Mouse (Mus musculus) liver, postnatal 0 days (tissue): Measurements from ENCODE around the gene Sypl2. TPM values are rescaled to one million over a fixed set of nuclear protein-coding genes. Genes with fewer than 3 reads are reported as not detected.

ENCODE experiments used
- ATAC-seq: fragments of 200-750 bp; cut with Nextera tagmentation; 2 replicates; pipeline ENCODE4 v1.8.0; 2017; ENCODE audit warnings: mild to moderate bottlenecking, moderate library complexity
- DNase-seq: peaks from one replicate; pipeline ENCODE4 v3.0.0-alpha.2; 2016
- H3K27ac ChIP-seq: fragments of 300-500 bp; sonication (generic); 2 replicates; pipeline ENCODE4 v1.5.1; 2014; ENCODE audit warnings: antibody characterized with exemption, moderate library complexity, mild to moderate bottlenecking, low read depth
- H3K27me3 ChIP-seq: fragments of 300-500 bp; sonication (generic); 2 replicates; pipeline ENCODE4 v1.6.1; 2014; ENCODE audit warnings: low read length, control low read depth, mixed read lengths; ENCODE audit not compliant: insufficient read depth
- H3K36me3 ChIP-seq: fragments of 300-500 bp; sonication (generic); replicated peaks from 2 replicates; pipeline ENCODE4 v1.6.1; 2014; ENCODE audit warnings: mild to moderate bottlenecking, control low read depth, low read length, moderate library complexity, mixed read lengths; ENCODE audit not compliant: insufficient read depth
- H3K4me1 ChIP-seq: fragments of 300-500 bp; sonication (generic); 2 replicates; pipeline ENCODE4 v1.6.1; 2014; ENCODE audit warnings: antibody characterized with exemption, mild to moderate bottlenecking, control low read depth; ENCODE audit not compliant: insufficient read depth
- H3K4me2 ChIP-seq: fragments of 300-500 bp; sonication (generic); 2 replicates; pipeline ENCODE4 v1.6.1; 2014; ENCODE audit warnings: low read depth, mild to moderate bottlenecking, low read length, moderate library complexity, mixed read lengths
- H3K4me3 ChIP-seq: fragments of 300-500 bp; sonication (generic); 2 replicates; pipeline ENCODE4 v1.5.1; 2014; ENCODE audit warnings: low read depth, low read length
- H3K9ac ChIP-seq: fragments of 300-500 bp; sonication (generic); replicated peaks from 2 replicates; pipeline ENCODE4 v1.6.1; 2014; ENCODE audit warnings: mild to moderate bottlenecking, moderate library complexity
- H3K9me3 ChIP-seq: fragments of 300-500 bp; sonication (generic); 2 replicates; pipeline ENCODE4 v1.6.1; 2016; ENCODE audit warnings: mild to moderate bottlenecking, control low read depth, low read length, mixed read lengths
- CTCF ChIP-seq: sonication (generic); IDR thresholded peaks from 2 replicates; pipeline ENCODE4 v1.5.1; 2016; ENCODE audit warnings: antibody characterized with exemption, low read depth
- EP300 ChIP-seq: IDR thresholded peaks from 2 replicates; pipeline ENCODE4 v1.6.1; 2016; ENCODE audit warnings: antibody characterized with exemption, low read depth, mild to moderate bottlenecking
- WGBS: fragments of 180-500 bp; shearing (Covaris S2); extraction: QIAGEN DNeasy Blood & Tissue Kit; methylation state at CpG from one replicate; pipeline ENCODE4 v1.1.7; 2014; ENCODE audit not compliant: insufficient replicate concordance; 5-methylcytosine and 5-hydroxymethylcytosine counted together
- polyA plus RNA-seq: library from polyadenylated mRNA; unstranded; fragments of >200 nt; fragmentation: Nextera tagmentation; extraction: Ambion mirVana; gene quantifications from 2 replicates; pipeline ENCODE4 v1.2.1, GENCODE M21; 2015

The Sypl2 gene
- polyA plus RNA-seq, 1 experiment from 2014 or later: 0.05 TPM

GRCm38 (mm10) chr3:108169199-108169598 is 57.2 kb downstream of the Sypl2 start:
- peak; percentile 58 for DNase-seq
- Histone ChIP-seq H3K4me1 (0 out of 2 replicates have a peak, but pooled peaks cover 2% of the 10 kb centered on the region), H3K27ac (peak overlapping the region; percentile 39), H3K4me2 (no peak overlapping the region), H3K36me3 (no peaks in the 10 kb centered on the region), H3K4me3 (no peak overlapping the region), H3K9me3 (no peaks in the 10 kb centered on the region), H3K9ac (no peak overlapping the region), H3K27me3 (no peaks in the 10 kb centered on the region; the same call in 1 of the 2 replicates)
- no peak for TF ChIP-seq CTCF
- no peak for TF ChIP-seq EP300
- peak; percentile 40; the same call in 1 of the 2 replicates for ATAC-seq
- 45% methylated on average over 3 of the region's 3 CpGs for WGBS

- no peak overlapping the region for H3K4me2 ChIP-seq
- DNase-seq (no peak), ATAC-seq (no peak)
- peak overlapping the region; percentile 49; the same call in 1 of the 2 replicates for H3K27ac ChIP-seq
- no peaks in the 10 kb centered on the region for H3K9me3 ChIP-seq
- 0 out of 2 replicates have a peak, but pooled peaks cover 2% of the 10 kb centered on the region for H3K4me1 ChIP-seq
- no peaks in the 10 kb centered on the region; the same call in 1 of the 2 replicates for H3K27me3 ChIP-seq
- WGBS: 57% methylated on average over 14 of the region's 14 CpGs
- TF ChIP-seq EP300 (no peak), CTCF (no peak)
- H3K4me3 ChIP-seq: no peak overlapping the region
- H3K9ac ChIP-seq: no peak overlapping the region
- no peaks in the 10 kb centered on the region for H3K36me3 ChIP-seq
Measured at GRCm38 (mm10) chr3:108167499-108167898, 58.9 kb downstream of the Sypl2 start.

- DNase-seq (peak; percentile 61), ATAC-seq (peak; percentile 61)
- H3K4me1 ChIP-seq: 0 out of 2 replicates have a peak, but pooled peaks cover 2% of the 10 kb centered on the region
- peak overlapping the region; percentile 49; the same call in 1 of the 2 replicates for H3K27ac ChIP-seq
- H3K4me3 ChIP-seq: no peak overlapping the region
- no peaks in the 10 kb centered on the region; the same call in 1 of the 2 replicates for H3K27me3 ChIP-seq
- H3K9me3 ChIP-seq: no peaks in the 10 kb centered on the region
- 31% methylated on average over 11 of the region's 11 CpGs for WGBS
- TF ChIP-seq EP300: no peak
- peak; percentile 53 for TF ChIP-seq CTCF
- no peak overlapping the region for H3K9ac ChIP-seq
- H3K4me2 ChIP-seq: no peak overlapping the region
- H3K36me3 ChIP-seq: no peaks in the 10 kb centered on the region
Measured at GRCm38 (mm10) chr3:108166486-108167211, 59.8 kb downstream of the Sypl2 start.

GRCm38 (mm10) chr3:108165532-108166315 is 60.7 kb downstream of the Sypl2 start:
- WGBS: 59% methylated on average over 10 of the region's 10 CpGs
- no peak overlapping the region for H3K4me3 ChIP-seq
- DNase-seq (no peak), ATAC-seq (no peak)
- H3K4me2 ChIP-seq: no peak overlapping the region
- TF ChIP-seq EP300: no peak
- TF ChIP-seq CTCF: no peak
- no peak overlapping the region for H3K27ac ChIP-seq
- H3K4me1 ChIP-seq: 0 out of 2 replicates have a peak, but pooled peaks cover 2% of the 10 kb centered on the region
- no peaks in the 10 kb centered on the region; the same call in 1 of the 2 replicates for H3K27me3 ChIP-seq
- H3K9ac ChIP-seq: no peak overlapping the region
- H3K36me3 ChIP-seq: no peaks in the 10 kb centered on the region
- no peaks in the 10 kb centered on the region for H3K9me3 ChIP-seq

GRCm38 (mm10) chr3:108164807-108165206 is 61.6 kb downstream of the Sypl2 start:
- H3K9me3 ChIP-seq: no peaks in the 10 kb centered on the region
- H3K4me1 ChIP-seq: 0 out of 2 replicates have a peak, but pooled peaks cover 2% of the 10 kb centered on the region
- 35% methylated on average over 9 of the region's 9 CpGs for WGBS
- DNase-seq (peak; percentile 82), ATAC-seq (peak; percentile 47)
- TF ChIP-seq EP300: no peak
- peak; percentile 99 for TF ChIP-seq CTCF
- no peaks in the 10 kb centered on the region for H3K36me3 ChIP-seq
- H3K27ac ChIP-seq: no peak overlapping the region
- 0 out of 2 replicates have a peak overlapping the region, but pooled peaks have one; percentile 38 for H3K4me2 ChIP-seq
- no peaks in the 10 kb centered on the region; the same call in 1 of the 2 replicates for H3K27me3 ChIP-seq
- no peak overlapping the region for H3K9ac ChIP-seq
- H3K4me3 ChIP-seq: no peak overlapping the region

- no peak for TF ChIP-seq EP300
- no peak for TF ChIP-seq CTCF
- 58% methylated on average over 5 of the region's 5 CpGs for WGBS
- Histone ChIP-seq H3K9ac (no peak overlapping the region), H3K27ac (no peak overlapping the region), H3K4me2 (no peak overlapping the region), H3K9me3 (no peaks in the 10 kb centered on the region), H3K36me3 (no peaks in the 10 kb centered on the region), H3K4me3 (no peak overlapping the region), H3K27me3 (no peaks in the 10 kb centered on the region; the same call in 1 of the 2 replicates), H3K4me1 (0 out of 2 replicates have a peak, but pooled peaks cover 2% of the 10 kb centered on the region)
- no peak for ATAC-seq
- DNase-seq: no peak
Measured at GRCm38 (mm10) chr3:108164091-108164490, 62.4 kb downstream of the Sypl2 start.

Other genes starting within 250 kb of the Sypl2 start
- gene Gstm2, start 240.2 kb downstream of the Sypl2 start, polyA plus RNA-seq: 11.7 TPM in 2 replicates
- 188 and 211 TPM in 2 replicates for gene Gstm1, start 208.7 kb downstream of the Sypl2 start, polyA plus RNA-seq
- gene Gstm4, start 181.8 kb downstream of the Sypl2 start, polyA plus RNA-seq: 12.9 and 13.5 TPM in 2 replicates
- 17.3 and 23.0 TPM in 2 replicates for gene Ampd2, start 140.0 kb downstream of the Sypl2 start, polyA plus RNA-seq
- 1.6 and 1.7 TPM in 2 replicates for gene Gnat2, start 133.9 kb downstream of the Sypl2 start, polyA plus RNA-seq
- 41.9 and 49.1 TPM in 2 replicates for gene Gnai3, start 80.5 kb downstream of the Sypl2 start, polyA plus RNA-seq
- not detected in 2 replicates for gene Gpr61, start 71.8 kb downstream of the Sypl2 start, polyA plus RNA-seq
- gene Amigo1, start 40.3 kb downstream of the Sypl2 start, polyA plus RNA-seq: 1.2 and 1.5 TPM in 2 replicates
- 1.5 and 1.6 TPM in 2 replicates for gene Cyb561d1, start 25.4 kb downstream of the Sypl2 start, polyA plus RNA-seq
- gene Atxn7l2, start 15.7 kb downstream of the Sypl2 start, polyA plus RNA-seq: 1.4 TPM in 2 replicates
- 136 and 143 TPM in 2 replicates for gene Psma5, start 30.3 kb upstream of the Sypl2 start, polyA plus RNA-seq
- gene Sort1, start 57.4 kb upstream of the Sypl2 start, polyA plus RNA-seq: 3.0 and 3.7 TPM in 2 replicates
- gene Mybphl, start 138.3 kb upstream of the Sypl2 start, polyA plus RNA-seq: 0.49 and 0.76 TPM in 2 replicates
- gene Psrc1, start 157.2 kb upstream of the Sypl2 start, polyA plus RNA-seq: 5.6 and 7.8 TPM in 2 replicates
- 0.18 and 0.30 TPM in 2 replicates for gene Celsr2, start 188.9 kb upstream of the Sypl2 start, polyA plus RNA-seq
- gene Sars, start 218.6 kb upstream of the Sypl2 start, polyA plus RNA-seq: 39.0 and 41.7 TPM in 2 replicates